Mouse (Mus musculus): Measurements from ENCODE around the gene Lmbr1l. TPM values are rescaled to one million over a fixed set of nuclear protein-coding genes. Genes with fewer than 3 reads are reported as not detected.
A peak's percentile ranks its signal among the peaks of the same experiment; 100 is the strongest.

The Lmbr1l gene
- total RNA-seq, 4 experiments from 2014 or later: 12.3 to 33.2 (median 27.8) TPM

GRCm38 (mm10) chr15:98895635-98896589 lies 22.1 kb downstream of the Lmbr1l start:
- peak; percentile 58 for DNase-seq

DNA sequence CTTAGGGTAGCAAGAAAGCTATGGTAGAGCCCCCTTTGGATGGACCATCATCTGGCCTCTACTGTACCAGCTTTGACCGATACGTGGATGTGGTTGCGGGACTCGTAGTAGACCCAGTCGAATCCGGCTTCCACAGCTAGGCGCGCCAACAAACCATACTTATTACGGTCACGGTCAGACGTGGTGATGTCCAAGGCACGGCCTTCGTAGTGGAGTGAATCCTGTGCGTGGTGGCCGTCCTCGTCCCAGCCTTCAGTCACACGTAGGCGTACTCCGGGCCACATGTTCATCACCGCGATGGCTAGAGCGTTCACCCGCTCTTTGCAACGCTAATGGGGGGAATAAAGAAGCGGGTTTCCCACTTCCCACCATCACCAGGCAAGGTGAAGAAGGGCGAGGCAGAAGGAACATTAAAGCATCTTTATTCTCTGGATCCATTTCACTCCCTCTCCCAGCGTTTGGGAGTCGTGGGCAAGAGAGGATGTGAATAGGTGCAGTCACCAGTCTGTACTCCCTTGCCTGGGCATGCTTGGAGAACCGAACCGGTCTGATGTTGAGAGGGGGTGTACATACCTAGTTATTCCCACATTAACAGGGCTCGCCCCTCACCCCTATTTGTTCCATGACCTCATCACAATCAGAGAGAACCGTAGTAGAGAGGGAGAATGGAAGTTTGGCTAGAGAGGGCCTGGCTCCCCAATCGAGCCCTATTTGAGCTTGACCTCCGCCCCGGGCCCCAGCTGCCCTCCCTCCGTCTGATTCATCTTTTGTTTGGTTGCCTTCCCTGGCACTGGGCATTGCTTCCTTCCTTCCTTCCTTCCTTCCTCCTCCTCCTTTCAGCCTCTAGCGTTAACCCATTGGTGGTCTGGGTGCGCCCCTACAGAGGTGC lies 23.0 kb downstream of the Lmbr1l start:
- DNase-seq: no peak

GRCm38 (mm10) chr15:98893940-98894745 lies 23.9 kb downstream of the Lmbr1l start, which contains the start of gene Rhebl1:
Rhebl1 (minus strand) TSS chr15:98894540.
- DNase-seq: no peak

GRCm38 (mm10) chr15:98893036-98893435 lies 25.0 kb downstream of the Lmbr1l start:
- DNase-seq: no peak

DNA sequence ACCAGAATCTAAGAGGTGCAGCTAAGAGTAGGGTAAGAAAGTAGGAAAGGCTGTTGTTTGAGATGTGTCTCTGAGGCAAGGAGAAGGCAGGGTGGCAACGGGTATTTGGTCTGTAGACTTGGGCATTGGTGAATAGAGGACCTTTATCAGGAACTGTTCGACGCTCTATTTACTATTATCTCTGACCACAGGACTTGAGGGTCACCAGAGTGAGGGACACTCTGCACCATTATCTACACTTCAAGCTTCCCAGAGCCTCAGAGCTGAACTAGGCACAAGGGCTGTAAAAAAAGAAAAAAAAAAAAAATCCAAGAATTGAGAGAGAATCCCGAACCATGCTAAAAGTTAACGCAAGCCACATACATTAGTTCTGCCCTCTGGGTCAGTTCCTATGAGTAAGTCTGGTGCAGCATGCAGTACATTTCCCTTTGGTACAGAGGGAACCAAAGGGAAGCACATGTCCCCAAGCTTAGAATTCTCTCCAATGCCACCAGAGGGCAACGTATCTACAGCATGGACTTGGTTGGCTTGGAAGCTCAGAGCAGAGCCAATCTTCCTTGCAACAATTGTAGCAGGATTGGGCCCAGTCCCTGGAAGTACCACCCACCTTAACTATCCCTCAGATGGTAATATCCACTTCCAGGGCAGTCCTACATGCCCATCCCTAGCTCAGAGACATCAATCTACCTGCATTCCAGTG lies 26.0 kb downstream of the Lmbr1l start:
- DNase-seq: peak; percentile 66

GRCm38 (mm10) chr15:98891198-98891742 lies 26.8 kb downstream of the Lmbr1l start:
- DNase-seq: no peak

DNA sequence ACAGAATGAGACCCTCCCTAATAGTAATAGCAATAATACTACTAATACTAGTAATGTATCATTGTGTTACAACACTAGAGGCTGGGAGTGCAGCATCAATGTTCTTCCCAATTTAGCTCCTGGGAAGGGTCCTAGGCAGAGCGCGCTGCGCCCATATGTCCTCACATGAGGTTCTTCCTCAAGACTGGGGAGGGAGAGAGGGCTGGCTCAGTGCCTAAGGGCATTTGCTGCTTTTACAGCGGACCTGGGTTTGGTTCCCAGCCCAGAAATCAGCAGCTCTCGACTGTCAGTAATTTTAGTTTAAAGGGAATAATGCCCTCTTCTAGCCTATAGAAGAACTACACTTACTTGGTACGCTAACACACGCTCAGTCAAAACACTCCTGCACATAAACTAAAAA lies 30.5 kb downstream of the Lmbr1l start:
- no peak for DNase-seq

DNA sequence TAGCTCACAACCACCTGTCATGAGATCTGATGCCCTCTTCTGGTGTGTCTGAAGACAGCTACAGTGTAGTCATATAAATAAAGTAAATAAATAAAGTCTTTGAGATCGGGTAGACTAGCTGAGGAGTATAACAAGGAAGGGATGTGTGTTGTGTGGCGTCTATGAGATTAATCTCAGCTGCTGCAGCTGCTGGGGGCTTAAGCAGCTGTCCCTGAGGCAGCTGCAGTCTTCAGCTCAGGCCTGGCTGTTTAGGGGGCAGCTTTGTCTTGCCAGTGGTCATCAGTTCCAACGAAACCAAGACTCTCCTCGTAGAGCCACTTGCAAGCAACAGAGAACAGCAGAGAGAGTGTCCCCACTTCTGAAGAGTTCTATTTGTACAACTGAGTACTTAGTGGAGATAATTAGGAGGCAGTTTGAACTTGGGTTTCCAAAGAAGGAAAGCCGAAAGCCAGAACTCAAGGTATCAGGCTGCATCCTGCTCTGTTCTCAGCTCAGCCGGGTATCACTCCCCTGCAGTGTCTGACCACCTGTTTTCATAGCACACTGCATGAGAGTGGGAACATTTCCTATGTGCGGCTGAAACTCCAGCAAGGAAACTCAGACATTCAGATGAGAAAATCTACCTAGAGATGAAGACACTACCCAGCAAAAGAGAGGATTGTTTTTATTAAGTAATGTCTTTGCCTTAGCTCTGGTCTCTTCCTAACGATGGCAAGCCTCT lies 31.2 kb downstream of the Lmbr1l start:
- no peak for DNase-seq

DNA sequence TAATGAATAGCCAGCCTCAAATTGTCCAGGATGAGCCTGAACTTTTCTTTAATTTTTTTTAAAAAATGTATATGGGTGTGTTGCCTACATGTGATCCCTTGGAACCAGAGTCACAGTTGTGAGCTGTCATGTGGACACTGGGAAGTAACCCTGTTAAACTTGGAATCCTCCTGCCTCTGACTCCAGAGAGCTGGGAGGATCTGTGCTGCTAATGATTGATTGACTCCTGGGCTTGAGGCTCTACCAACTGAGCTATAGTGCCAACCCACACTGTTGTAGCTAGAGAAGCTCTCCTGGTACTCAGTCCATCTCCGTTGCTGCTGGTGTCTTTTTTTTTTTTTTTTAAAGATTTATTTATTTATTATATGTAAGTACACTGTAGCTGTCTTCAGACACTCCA lies 33.9 kb downstream of the Lmbr1l start:
- DNase-seq: no peak

- no peak for DNase-seq
Observed at GRCm38 (mm10) chr15:98883661-98884060, 34.4 kb downstream of the Lmbr1l start.

GRCm38 (mm10) chr15:98881656-98882008 lies 36.4 kb downstream of the Lmbr1l start:
- DNase-seq: no peak

GRCm38 (mm10) chr15:98880978-98881655 lies 36.9 kb downstream of the Lmbr1l start:
- peak; percentile 94 for DNase-seq

- no peak for DNase-seq
Observed at GRCm38 (mm10) chr15:98877331-98877730, 40.7 kb downstream of the Lmbr1l start.

GRCm38 (mm10) chr15:98871916-98872888 lies 45.8 kb downstream of the Lmbr1l start:
- peak; percentile 89 for DNase-seq

DNA sequence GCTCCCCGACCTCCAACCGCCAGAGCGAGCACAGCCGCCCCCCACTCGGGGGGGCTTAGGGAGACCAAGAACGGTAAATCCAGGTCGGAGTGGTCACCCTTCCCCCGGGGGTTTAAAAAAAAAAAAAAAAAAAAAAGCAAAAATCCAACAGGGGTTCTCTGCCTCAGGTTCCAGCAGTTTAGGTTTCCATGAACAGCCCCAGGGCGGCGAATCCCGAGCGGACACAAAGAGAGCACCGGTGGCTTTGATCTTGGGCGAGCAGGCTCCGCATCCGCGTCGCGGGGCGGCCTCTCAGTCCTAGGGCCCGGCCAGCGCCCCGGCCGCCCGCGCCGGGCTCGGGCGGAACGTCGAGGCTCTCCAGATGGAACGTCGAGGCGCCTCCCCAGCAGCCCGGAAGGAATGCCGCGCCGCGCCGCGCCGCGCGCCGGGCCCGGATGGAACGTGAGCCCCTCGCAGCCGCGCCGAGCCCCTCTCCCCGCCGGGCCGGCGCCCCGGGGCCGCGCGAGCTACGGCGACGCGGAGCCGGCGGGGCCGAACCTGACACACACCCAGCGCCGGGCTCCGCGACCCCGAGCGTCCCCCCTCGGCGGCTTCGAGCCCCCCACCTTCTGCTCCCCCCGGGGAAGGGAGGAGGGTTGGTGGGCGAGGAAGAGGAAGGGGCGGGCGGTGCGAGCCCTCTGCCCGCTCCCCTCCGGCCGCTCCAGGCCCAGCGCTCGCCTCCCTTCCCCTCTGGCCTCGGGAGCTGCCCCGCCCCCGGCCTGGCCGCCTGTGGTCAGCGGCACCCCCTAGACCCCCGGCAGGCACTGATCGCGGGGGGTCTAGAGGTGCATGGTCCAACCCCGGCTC lies 46.7 kb downstream of the Lmbr1l start, which contains the start of gene Kmt2d:
Gene Kmt2d, minus strand, starts transcription at position 135 of the 846 bp plus-strand sequence.
- DNase-seq: no peak

DNA sequence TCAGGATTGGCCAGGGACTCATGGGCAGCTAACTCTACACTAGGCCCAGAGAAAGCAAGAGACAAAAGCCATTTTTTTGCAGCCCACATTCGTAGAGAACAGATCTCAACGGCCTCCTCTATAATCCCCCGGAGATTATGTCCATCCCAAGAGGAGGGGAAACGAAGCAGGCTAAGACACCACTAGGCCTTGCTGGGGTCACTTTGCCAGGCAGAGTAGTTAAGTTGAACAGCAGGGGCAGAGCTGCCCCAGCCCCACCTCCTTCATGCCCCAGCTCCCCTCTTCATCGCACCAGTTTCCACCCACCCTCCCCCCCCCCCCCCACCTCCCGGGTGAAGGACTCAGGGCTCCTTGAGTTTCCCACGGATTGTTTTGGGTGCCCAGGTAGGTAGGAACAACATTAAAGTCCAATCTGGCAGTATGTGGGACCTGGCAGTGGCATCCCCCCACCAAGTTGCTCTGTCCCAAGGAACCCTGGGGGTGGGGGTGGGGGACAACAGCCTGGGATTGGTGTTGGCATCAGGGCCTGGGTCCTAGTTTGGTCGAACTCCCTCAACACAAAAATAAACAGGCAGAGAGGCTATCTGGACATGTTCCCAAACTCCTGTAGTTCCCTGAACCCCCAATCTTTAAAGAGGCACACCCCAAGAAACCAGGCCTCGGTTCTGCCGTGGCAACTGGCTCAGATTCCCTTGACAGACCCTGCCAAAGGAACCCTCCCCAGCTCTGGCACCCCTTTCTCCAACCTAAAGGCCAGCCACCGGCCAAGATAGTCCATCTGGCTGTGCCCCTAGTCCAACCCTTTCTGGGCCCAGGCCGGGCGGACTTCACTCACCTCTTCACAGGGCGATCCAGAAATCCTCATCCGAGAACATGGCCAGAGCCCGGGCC lies 47.6 kb downstream of the Lmbr1l start:
- no peak for DNase-seq

Data from adrenal gland, adult 8-10 months (tissue).